Mouse (Mus musculus) lung, embryonic 16.5 days (tissue): Measurements from ENCODE around the gene Pdzd9. TPM values are rescaled to one million over a fixed set of nuclear protein-coding genes. Genes with fewer than 3 reads are reported as not detected.
A peak's percentile ranks its signal among the peaks of the same experiment; 100 is the strongest.
"Not testable (repeated sequence)": the region's sequence is repeated elsewhere in the genome, so short reads cannot be mapped to it uniquely, and the experiment has no call there.

Experiments used
- ATAC-seq: fragments of 200-750 bp; cut with Nextera tagmentation; 2 replicates; pipeline ENCODE4 v1.8.0; 2017; ENCODE audit warnings: low read depth, mild to moderate bottlenecking, moderate library complexity
- H3K27ac ChIP-seq: fragments of 300-500 bp; sonication (generic); 2 replicates; pipeline ENCODE4 v1.5.1; 2014; ENCODE audit warnings: mild to moderate bottlenecking, control low read depth, low read length
- H3K27me3 ChIP-seq: fragments of 300-500 bp; sonication (generic); 2 replicates; pipeline ENCODE4 v1.6.1; 2014; ENCODE audit warnings: low read depth, low read length, mixed read lengths; ENCODE audit not compliant: control insufficient read depth, insufficient read depth
- H3K36me3 ChIP-seq: fragments of 300-500 bp; sonication (generic); 2 replicates; pipeline ENCODE4 v1.6.1; 2014; ENCODE audit warnings: low read length; ENCODE audit not compliant: control insufficient read depth, insufficient read depth
- H3K4me1 ChIP-seq: fragments of 300-500 bp; sonication (generic); replicated peaks from 2 replicates; pipeline ENCODE4 v1.6.1; 2014; ENCODE audit warnings: low read length, mixed read lengths; ENCODE audit not compliant: control insufficient read depth, insufficient read depth
- H3K4me2 ChIP-seq: fragments of 300-500 bp; sonication (generic); 2 replicates; pipeline ENCODE4 v1.6.1; 2014; ENCODE audit warnings: low read depth, low read length, control low read depth
- H3K4me3 ChIP-seq: fragments of 300-500 bp; sonication (generic); 2 replicates; pipeline ENCODE4 v1.5.1; 2014; ENCODE audit warnings: mild to moderate bottlenecking, low read length, control low read depth
- H3K9ac ChIP-seq: fragments of 300-500 bp; sonication (generic); 2 replicates; pipeline ENCODE4 v1.6.1; 2014; ENCODE audit warnings: low read length, control low read depth
- H3K9me3 ChIP-seq: fragments of 300-500 bp; sonication (generic); 2 replicates; pipeline ENCODE4 v1.6.1; 2016; ENCODE audit warnings: low read length; ENCODE audit not compliant: control insufficient read depth
- WGBS: fragments of 180-500 bp; shearing (Covaris S2); extraction: QIAGEN DNeasy Blood & Tissue Kit; methylation state at CpG from one replicate; pipeline ENCODE4 v1.1.7; 2014; 5-methylcytosine and 5-hydroxymethylcytosine counted together
- polyA plus RNA-seq: library from polyadenylated mRNA; unstranded; fragments of >200 nt; fragmentation: Nextera tagmentation; extraction: Ambion mirVana; gene quantifications from 2 replicates; pipeline ENCODE4 v1.2.1, GENCODE M21; 2015

The Pdzd9 gene
- polyA plus RNA-seq, result 0.20 and 0.28 TPM in 2 replicates

DNA sequence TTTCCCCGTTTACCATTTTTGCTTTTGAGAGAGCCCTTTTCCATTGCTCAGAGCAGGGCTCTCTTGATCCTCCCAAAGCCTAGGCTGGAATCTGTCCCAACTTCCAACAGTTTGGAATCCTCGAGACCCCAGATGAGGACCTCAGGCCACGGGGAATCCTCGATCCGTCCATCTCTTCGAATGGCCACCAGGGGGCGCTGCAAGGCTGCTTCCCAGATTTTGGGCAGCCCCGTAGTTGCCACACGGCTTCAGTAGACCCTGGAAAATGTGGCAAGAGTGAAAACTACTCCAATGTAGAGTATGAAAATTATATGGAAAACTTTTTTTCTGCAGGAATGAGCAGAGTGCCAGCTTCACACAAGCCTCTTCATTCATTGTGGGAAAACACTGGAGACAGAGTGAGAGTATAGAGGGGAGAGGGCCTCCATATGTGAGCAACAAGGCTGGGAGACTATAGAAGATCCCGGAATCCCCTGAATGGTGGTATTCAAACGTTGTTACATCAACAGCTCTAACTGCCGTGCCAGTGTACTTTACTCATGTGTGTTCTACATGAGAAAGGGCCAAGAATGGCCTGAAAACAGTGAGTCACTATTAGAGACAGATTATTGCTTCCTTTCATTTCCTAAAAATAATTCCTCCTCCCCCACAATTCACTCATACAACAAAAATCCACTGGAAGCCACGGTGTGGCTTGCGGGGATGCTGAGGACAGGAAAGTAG, at the start of gene Pdzd9:
Gene Pdzd9, minus strand, starts transcription at position 191 of the 723 bp plus-strand sequence.
- H3K4me2 ChIP-seq, result 0 out of 2 replicates have a peak within 1 kb of the TSS, but pooled peaks have one; percentile 22
- H3K27ac ChIP-seq, result no peak within 1 kb of the TSS
- no peaks in the 10 kb centered on the region for H3K9me3 ChIP-seq
- H3K27me3 ChIP-seq, result no peaks in the 10 kb centered on the region
- no peak within 1 kb of the TSS for H3K4me3 ChIP-seq
- H3K9ac ChIP-seq, result no peak within 1 kb of the TSS
- ATAC-seq, result peak; percentile 69
- 21% methylated on average over 14 of the region's 14 CpGs for WGBS
- no peaks in the 10 kb centered on the region for H3K36me3 ChIP-seq
- no peaks in the 10 kb centered on the region for H3K4me1 ChIP-seq

DNA sequence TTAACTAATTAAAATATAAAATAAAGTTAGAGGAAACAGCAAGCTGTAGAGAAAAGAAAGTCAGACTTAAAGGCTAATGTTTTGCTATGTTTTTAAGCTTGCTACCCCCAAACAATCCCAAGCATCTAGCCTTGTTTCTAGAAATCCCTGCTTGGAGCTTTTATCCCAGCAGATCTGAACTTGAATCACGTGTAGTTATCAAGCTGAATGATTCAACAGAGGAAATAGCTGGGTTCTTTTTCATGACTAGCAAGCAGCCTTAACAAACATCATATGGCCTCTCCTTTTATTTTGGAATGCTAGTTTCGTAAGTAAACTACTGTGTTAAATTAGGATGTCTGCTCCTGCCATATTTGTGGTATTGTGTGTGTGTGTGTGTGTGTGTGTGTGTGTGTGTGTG, 47.1 kb upstream of the Pdzd9 start:
- Histone ChIP-seq H3K4me1 (no peaks in the 10 kb centered on the region), H3K9me3 (no peaks in the 10 kb centered on the region), H3K27me3 (no peaks in the 10 kb centered on the region), H3K4me2 (no peak overlapping the region), H3K36me3 (no peaks in the 10 kb centered on the region), H3K27ac (no peak overlapping the region), H3K4me3 (no peak overlapping the region), H3K9ac (no peak overlapping the region)
- ATAC-seq, result no peak
- WGBS, result 72% methylated on average over 2 of the region's 2 CpGs

DNA sequence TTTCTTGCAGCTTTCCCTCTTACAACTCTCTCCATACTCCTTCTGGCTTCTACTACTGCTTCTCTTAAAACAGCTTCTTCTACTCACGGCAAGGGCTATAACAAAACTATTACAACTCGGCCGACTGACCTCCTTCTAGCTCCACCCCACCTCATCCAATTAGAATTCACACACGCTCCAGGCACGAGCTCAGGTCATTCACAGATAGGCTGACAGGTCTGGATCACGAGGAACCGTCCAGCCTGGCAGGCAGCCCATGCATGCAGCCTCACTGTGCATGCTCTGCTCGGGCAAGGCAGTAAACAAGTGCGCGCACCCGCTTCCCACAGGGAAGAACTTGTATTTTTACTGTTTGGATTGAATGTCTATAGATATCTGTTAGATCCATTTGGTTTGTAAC, 43.8 kb upstream of the Pdzd9 start:
- H3K4me3 ChIP-seq, H3K36me3 ChIP-seq, H3K9me3 ChIP-seq, H3K4me2 ChIP-seq, ATAC-seq, H3K27me3 ChIP-seq, H3K27ac ChIP-seq, H3K4me1 ChIP-seq, H3K9ac ChIP-seq: not testable (repeated sequence)
- WGBS, result 86% methylated on average over 11 of the region's 11 CpGs

DNA sequence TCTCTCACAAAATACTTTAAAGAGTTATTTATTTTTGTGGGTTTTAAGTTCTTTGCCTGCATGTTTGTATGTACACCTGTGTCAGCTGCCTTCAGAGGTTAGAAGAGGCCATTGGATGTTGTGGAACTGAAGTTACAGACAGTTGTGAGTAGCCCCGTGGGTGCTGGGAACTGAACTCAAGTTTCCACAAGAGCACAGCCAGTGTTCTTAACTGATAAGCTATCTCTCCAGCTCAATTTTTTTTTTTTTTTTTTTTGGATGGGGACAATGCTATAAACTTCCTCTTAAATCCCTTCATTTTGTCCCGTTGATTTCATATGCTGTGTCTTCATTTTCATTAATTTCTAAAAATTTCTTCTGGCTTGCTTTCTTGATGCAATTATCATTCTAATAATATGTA, 43.1 kb upstream of the Pdzd9 start:
- no peak overlapping the region for H3K4me2 ChIP-seq
- H3K27me3 ChIP-seq, result no peaks in the 10 kb centered on the region
- H3K4me3 ChIP-seq, result no peak overlapping the region
- no peaks in the 10 kb centered on the region for H3K4me1 ChIP-seq
- no peak overlapping the region for H3K9ac ChIP-seq
- no peaks in the 10 kb centered on the region for H3K9me3 ChIP-seq
- H3K36me3 ChIP-seq, result no peaks in the 10 kb centered on the region
- no peak for ATAC-seq
- no peak overlapping the region for H3K27ac ChIP-seq
- WGBS, result 82% methylated on average over 2 of the region's 2 CpGs

DNA sequence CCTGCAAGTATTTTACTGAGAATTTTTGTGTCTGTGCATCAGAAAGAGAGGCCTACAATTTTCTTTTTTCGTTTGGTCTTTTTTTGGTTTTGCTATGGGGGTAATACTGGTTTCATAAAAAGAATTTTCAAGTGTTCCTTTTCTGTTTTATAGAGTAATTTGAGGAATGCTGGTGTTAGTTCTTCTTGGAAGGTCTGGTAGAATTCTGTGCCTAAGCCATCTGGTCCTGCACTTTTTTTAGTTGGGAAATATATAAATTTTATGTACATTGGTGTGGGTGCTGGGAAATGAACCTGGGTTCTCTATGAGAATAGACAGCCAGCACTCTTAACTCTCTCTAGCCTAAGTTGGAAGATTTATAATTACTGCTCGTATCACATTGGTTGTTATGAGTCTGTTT, 41.9 kb upstream of the Pdzd9 start:
- H3K27ac ChIP-seq, result no peak overlapping the region
- no peaks in the 10 kb centered on the region for H3K27me3 ChIP-seq
- H3K9me3 ChIP-seq, result no peaks in the 10 kb centered on the region
- H3K9ac ChIP-seq, result no peak overlapping the region
- no peak overlapping the region for H3K4me2 ChIP-seq
- 90% methylated on average over 2 of the region's 2 CpGs for WGBS
- no peaks in the 10 kb centered on the region for H3K4me1 ChIP-seq
- no peaks in the 10 kb centered on the region for H3K36me3 ChIP-seq
- no peak overlapping the region for H3K4me3 ChIP-seq
- ATAC-seq, result no peak

DNA sequence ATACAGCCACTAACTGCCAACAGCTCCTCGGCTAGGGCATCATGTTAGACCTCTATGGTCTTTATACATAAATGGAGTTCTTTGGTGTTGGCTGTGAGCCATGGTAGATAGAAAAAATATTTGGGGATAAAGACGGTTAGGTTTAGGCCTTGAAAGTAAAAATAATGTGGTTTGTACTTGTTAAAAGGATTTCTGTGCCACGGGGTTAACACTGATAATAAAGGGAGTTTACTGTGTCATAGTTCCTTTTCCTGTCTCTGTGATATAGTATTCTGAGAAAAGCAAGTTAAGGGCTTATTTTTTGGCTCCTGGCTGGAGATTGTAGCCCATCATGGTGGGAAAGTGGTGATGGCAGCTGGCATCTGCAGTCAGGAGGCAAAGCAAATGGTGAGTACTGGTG, 33.7 kb upstream of the Pdzd9 start:
- Histone ChIP-seq H3K36me3 (no peaks in the 10 kb centered on the region), H3K9me3 (no peaks in the 10 kb centered on the region), H3K4me3 (no peak overlapping the region), H3K27ac (no peak overlapping the region), H3K27me3 (no peaks in the 10 kb centered on the region), H3K4me2 (no peak overlapping the region), H3K4me1 (no peaks in the 10 kb centered on the region), H3K9ac (no peak overlapping the region)
- WGBS, result 44% methylated on average over 3 of the region's 3 CpGs
- no peak for ATAC-seq

DNA sequence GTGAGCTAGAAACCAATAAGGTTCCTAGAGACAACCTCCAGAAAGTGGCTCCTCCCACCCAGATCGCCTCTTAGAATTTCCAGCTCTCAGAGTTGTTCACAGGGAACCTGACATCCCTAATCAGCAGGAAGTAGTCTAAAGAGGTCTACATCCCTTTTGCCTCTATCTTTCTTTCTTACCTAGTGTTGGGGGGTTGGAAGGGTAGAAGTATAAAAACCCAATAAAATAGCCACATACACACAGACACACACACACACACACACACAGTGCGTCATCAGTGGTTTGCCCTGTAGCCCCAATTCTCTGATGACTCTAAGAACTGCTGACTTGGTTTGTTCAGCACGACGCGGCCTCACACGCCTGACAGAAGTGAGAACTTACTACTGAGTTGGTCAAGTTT, 29.4 kb upstream of the Pdzd9 start:
- H3K4me2 ChIP-seq, result no peak overlapping the region
- no peaks in the 10 kb centered on the region for H3K4me1 ChIP-seq
- ATAC-seq, result no peak

DNA sequence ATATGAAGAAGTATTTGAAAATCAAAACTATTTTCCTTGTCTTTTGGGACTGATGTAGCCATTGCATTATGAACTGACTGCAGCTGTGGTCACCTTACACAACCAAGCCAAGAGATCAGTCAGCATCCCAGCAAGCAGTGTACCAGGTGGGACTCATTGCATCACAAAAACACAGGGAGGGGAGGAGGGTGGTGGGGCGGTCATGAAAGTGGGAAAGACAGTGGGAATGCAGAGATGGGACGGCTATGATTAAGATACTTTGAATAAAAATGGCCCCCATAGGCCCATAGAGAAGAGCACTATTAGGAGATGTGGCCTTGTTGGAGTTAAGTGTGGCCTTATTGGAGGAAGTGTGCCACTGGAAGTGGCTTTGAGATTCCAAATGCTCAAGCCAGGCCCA, 26.2 kb upstream of the Pdzd9 start:
- no peak for ATAC-seq
- Histone ChIP-seq H3K4me2 (no peak overlapping the region), H3K36me3 (no peaks in the 10 kb centered on the region), H3K27ac (no peak overlapping the region), H3K4me1 (no peaks in the 10 kb centered on the region), H3K9me3 (no peaks in the 10 kb centered on the region), H3K4me3 (no peak overlapping the region), H3K27me3 (no peaks in the 10 kb centered on the region), H3K9ac (no peak overlapping the region)
- 92% methylated on average over 2 of the region's 2 CpGs for WGBS

More for the DNA sequence above, 29.4 kb upstream of the Pdzd9 start:
- no peaks in the 10 kb centered on the region for H3K27me3 ChIP-seq
- H3K4me3 ChIP-seq, result no peak overlapping the region
- no peaks in the 10 kb centered on the region for H3K9me3 ChIP-seq
- WGBS, result 87% methylated on average over 6 of the region's 6 CpGs
- H3K27ac ChIP-seq, result no peak overlapping the region
- H3K36me3 ChIP-seq, result no peaks in the 10 kb centered on the region
- no peak overlapping the region for H3K9ac ChIP-seq

DNA sequence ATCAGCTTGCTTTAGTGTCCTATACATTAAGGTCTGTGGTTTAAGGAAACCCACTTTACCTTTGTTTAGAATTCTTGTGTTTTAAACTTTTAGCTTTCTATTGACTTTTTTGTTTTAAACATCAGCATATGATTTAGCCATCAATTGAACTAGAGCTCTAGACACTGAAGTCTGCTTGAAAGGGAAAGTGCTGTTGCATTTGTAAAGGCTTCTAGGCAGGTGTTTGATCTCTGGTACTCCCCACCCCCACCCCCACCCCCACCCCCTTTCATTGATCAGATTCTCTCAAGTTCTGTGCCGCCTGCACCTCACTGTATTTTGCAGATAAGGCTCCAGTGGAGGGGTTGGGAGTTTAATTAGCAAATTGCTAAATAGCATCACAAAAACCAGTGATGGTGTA, 25.5 kb upstream of the Pdzd9 start:
- Histone ChIP-seq H3K27me3 (no peaks in the 10 kb centered on the region), H3K4me3 (no peak overlapping the region), H3K36me3 (no peaks in the 10 kb centered on the region), H3K27ac (no peak overlapping the region), H3K9ac (no peak overlapping the region), H3K4me1 (no peaks in the 10 kb centered on the region), H3K9me3 (no peaks in the 10 kb centered on the region), H3K4me2 (no peak overlapping the region)
- no peak for ATAC-seq
- WGBS, result 79% methylated on average over 1 of the region's 1 CpGs

DNA sequence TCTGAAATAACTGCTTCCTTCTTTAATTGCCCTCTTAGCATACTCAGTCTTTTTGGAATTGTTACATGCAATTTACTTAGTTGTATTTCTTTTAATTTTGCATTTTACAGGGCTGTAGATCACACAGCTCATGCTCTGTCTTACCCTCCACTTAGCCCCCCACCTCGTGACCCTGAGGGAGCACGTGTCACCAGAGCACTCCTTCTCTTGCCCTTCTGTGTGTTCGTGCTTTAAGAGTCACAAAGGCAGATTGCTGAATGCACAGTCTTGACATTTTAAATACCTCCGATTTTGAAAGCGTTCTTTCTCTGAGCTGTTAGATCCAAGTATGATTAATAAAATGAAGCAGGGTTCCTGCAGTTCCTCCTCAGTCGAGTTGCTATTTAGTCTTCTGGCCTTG, 25.1 kb upstream of the Pdzd9 start:
- Histone ChIP-seq H3K4me2 (no peak overlapping the region), H3K9me3 (no peaks in the 10 kb centered on the region), H3K27ac (no peak overlapping the region), H3K4me1 (no peaks in the 10 kb centered on the region), H3K27me3 (no peaks in the 10 kb centered on the region), H3K9ac (no peak overlapping the region), H3K36me3 (no peaks in the 10 kb centered on the region), H3K4me3 (no peak overlapping the region)
- WGBS, result 35% methylated on average over 6 of the region's 6 CpGs
- no peak for ATAC-seq
